Mouse (Mus musculus) midbrain, embryonic 11.5 days (tissue): ENCODE data around the gene Rab34. TPM values are rescaled to one million over a fixed set of nuclear protein-coding genes. Genes with fewer than 3 reads are reported as not detected.

Source experiments
- ATAC-seq: fragments of 200-750 bp; cut with Nextera tagmentation; 2 replicates; pipeline ENCODE4 v1.8.0; 2017; ENCODE audit warnings: moderate TSS enrichment, moderate library complexity; ENCODE audit not compliant: low FRiP score
- DNase-seq: peaks from one replicate; pipeline ENCODE4 v3.0.0; 2015; ENCODE audit warnings: low spot score; ENCODE audit errors: missing footprints
- H3K27ac ChIP-seq: fragments of 300-500 bp; sonication (generic); 2 replicates; pipeline ENCODE4 v1.5.1; 2014; ENCODE audit warnings: low read depth, low read length
- H3K27me3 ChIP-seq: fragments of 300-500 bp; sonication (generic); 2 replicates; pipeline ENCODE4 v1.6.1; 2014; ENCODE audit warnings: mild to moderate bottlenecking, low read length, moderate library complexity, mixed read lengths; ENCODE audit not compliant: control insufficient read depth, insufficient read depth
- H3K36me3 ChIP-seq: fragments of 300-500 bp; sonication (generic); 2 replicates; pipeline ENCODE4 v1.6.1; 2014; ENCODE audit warnings: mild to moderate bottlenecking, low read length, moderate library complexity, mixed read lengths; ENCODE audit not compliant: control insufficient read depth, insufficient read depth
- H3K4me1 ChIP-seq: fragments of 300-500 bp; sonication (generic); 2 replicates; pipeline ENCODE4 v1.6.1; 2014; ENCODE audit warnings: low read length; ENCODE audit not compliant: control insufficient read depth, insufficient read depth
- H3K4me2 ChIP-seq: fragments of 300-500 bp; sonication (generic); 2 replicates; pipeline ENCODE4 v1.6.1; 2014; ENCODE audit warnings: mild to moderate bottlenecking, moderate library complexity
- H3K4me3 ChIP-seq: fragments of 300-500 bp; sonication (generic); 2 replicates; pipeline ENCODE4 v1.5.1; 2014; ENCODE audit warnings: low read depth, low read length
- H3K9ac ChIP-seq: fragments of 300-500 bp; sonication (generic); 2 replicates; pipeline ENCODE4 v1.6.1; 2014; ENCODE audit warnings: low read length
- H3K9me3 ChIP-seq: fragments of 300-500 bp; sonication (generic); 2 replicates; pipeline ENCODE4 v1.6.1; 2016; ENCODE audit warnings: low read length; ENCODE audit not compliant: control insufficient read depth
- WGBS: fragments of 180-500 bp; shearing (Covaris S2); extraction: QIAGEN DNeasy Blood & Tissue Kit; methylation state at CpG from one replicate; pipeline ENCODE4 v1.1.7; 2014; 5-methylcytosine and 5-hydroxymethylcytosine counted together
- polyA plus RNA-seq: library from polyadenylated mRNA; unstranded; fragments of >200 nt; fragmentation: Nextera tagmentation; extraction: Ambion mirVana; gene quantifications from 2 replicates; pipeline ENCODE4 v1.2.1, GENCODE M21; 2014

Rab34 gene
- 54.7 and 55.1 TPM in 2 replicates for polyA plus RNA-seq

DNA sequence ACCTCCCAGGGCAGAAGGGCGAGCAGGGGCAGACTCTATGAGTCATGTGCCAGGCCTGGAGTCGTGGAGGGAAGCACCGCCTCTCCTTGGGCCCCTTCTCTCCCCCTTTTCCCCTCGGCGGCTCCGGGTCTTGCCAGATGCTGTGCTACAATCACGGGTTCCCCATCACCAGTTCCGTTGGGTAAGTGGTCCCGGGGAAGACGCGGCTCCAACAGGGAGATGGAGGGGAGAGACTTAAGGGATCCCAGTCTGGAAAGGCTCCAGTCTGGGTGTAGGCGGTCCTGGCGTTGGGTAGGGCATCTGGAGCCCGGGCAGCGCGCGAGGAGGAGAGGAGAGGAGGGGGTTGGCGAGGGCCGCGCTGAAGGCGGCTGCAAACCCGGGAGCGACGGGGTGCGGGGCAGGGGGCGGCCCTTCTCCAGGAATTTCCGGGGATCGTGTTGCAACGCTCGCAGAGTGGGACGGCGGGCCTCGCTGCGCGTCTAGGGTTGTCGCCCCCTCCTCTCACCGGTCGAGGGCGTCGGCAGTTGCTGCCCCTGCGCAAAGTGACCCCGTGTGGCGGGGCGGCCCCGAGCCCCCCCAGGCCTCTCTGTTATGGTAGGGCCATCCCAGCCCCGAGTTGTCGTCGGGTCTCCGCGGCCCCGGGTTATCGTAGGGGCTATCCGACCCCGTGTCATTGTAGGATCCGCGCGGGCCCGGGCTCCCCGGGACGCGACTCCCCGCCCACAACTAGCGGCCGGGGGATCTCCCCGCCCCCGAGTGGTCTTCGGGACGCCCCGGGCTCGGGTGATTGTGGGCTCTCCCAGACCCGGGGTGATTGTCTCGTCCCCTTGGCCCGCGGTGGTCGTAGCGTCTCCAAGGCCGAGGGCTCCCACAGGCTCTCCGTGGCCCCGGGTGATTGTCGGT lies at the start of gene Rab34:
TSS of gene Rab34 (plus strand) at position 100 of the 903 bp plus-strand sequence.
- H3K4me3 ChIP-seq: peak within 1 kb of the TSS; percentile 54
- H3K4me2 ChIP-seq: peak within 1 kb of the TSS; percentile 64
- peak; percentile 97 for DNase-seq
- H3K27ac ChIP-seq: peak within 1 kb of the TSS; percentile 91
- peak within 1 kb of the TSS; percentile 81 for H3K9ac ChIP-seq
- peak; percentile 75 for ATAC-seq
- no peaks in the 10 kb centered on the region for H3K27me3 ChIP-seq
- peaks cover 9% of the 10 kb centered on the region for H3K36me3 ChIP-seq
- under 1% methylated on average over 79 of the region's 80 CpGs for WGBS
- H3K4me1 ChIP-seq: peaks cover 10% of the 10 kb centered on the region
- no peaks in the 10 kb centered on the region for H3K9me3 ChIP-seq

DNA sequence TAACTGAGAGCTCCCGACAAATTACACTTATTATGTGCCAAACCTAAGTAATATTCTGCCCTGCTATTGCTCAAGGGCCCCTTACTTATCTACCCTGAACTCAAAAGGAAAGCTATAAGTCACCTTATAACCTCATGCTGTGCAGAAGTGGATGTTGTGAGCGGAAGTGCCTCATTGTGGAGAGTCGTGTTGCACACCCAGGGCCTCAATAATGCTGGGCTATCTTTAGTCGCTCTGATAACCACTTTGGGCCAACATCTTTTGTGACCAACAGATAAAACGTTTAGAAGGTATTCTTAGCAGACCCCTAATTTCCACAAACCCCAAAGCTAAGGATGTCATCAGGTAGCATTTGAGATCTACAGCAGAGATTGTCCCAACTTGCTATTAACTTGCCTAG lies 47.6 kb upstream of the Rab34 start:
- no peak overlapping the region for H3K4me3 ChIP-seq
- no peaks in the 10 kb centered on the region for H3K9me3 ChIP-seq
- H3K4me2 ChIP-seq: no peak overlapping the region
- no peaks in the 10 kb centered on the region for H3K36me3 ChIP-seq
- no peak overlapping the region for H3K9ac ChIP-seq
- no peaks in the 10 kb centered on the region for H3K27me3 ChIP-seq
- 87% methylated on average over 5 of the region's 5 CpGs for WGBS
- no peak overlapping the region for H3K27ac ChIP-seq
- ATAC-seq (no peak), DNase-seq (no peak)
- no peaks in the 10 kb centered on the region for H3K4me1 ChIP-seq

DNA sequence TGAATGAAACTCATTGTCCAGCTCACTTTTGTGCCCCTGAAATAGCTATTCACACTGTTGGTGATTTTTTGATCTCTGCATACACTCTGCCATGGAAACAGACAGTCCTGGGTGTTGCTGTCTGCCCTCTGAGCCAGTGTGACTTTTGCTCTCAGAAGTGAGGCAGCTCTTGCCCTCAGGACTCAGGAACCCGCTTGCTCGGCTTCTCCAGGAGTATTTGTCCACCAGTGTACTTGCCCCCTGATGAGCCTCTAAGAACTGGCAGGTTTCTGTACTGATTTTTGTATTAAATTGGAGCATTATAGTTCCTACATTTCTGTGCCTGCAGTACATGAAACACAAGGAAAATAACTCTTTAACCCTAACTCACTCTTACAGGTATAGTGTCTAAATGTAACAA lies 44.7 kb upstream of the Rab34 start:
- DNase-seq: no peak
- H3K9me3 ChIP-seq: no peaks in the 10 kb centered on the region
- no peak overlapping the region for H3K4me3 ChIP-seq
- H3K36me3 ChIP-seq: peaks cover 2% of the 10 kb centered on the region; the same call in 1 of the 2 replicates
- 87% methylated on average over 2 of the region's 2 CpGs for WGBS
- no peak overlapping the region for H3K27ac ChIP-seq
- no peaks in the 10 kb centered on the region for H3K27me3 ChIP-seq
- no peaks in the 10 kb centered on the region for H3K4me1 ChIP-seq
- ATAC-seq: no peak
- H3K9ac ChIP-seq: no peak overlapping the region
- H3K4me2 ChIP-seq: no peak overlapping the region

DNA sequence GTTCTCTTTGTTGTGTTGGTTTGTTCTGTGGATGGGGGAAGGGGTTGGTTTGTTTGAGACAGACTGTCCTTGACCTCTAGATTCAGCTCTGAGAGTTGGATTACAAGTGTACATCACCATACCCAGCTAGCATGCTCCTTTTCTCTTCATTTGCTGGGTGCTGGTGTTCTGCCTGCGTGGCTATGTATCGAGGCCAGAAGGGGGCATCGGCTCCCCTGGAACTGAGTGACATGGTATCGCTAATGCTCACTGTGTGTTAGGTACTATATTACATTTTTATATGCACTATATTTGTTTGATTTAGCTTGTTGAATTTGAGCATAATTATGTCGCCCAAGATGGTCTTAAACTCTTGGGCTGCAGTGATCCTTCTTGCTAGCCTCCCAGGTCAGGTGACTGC lies 42.1 kb upstream of the Rab34 start:
- ATAC-seq: no peak
- Histone ChIP-seq H3K36me3 (peaks cover 7% of the 10 kb centered on the region), H3K9ac (no peak overlapping the region), H3K27ac (no peak overlapping the region), H3K4me1 (no peaks in the 10 kb centered on the region), H3K4me3 (no peak overlapping the region), H3K4me2 (no peak overlapping the region), H3K9me3 (no peaks in the 10 kb centered on the region), H3K27me3 (no peaks in the 10 kb centered on the region)
- no peak for DNase-seq
- WGBS: 87% methylated on average over 5 of the region's 5 CpGs

DNA sequence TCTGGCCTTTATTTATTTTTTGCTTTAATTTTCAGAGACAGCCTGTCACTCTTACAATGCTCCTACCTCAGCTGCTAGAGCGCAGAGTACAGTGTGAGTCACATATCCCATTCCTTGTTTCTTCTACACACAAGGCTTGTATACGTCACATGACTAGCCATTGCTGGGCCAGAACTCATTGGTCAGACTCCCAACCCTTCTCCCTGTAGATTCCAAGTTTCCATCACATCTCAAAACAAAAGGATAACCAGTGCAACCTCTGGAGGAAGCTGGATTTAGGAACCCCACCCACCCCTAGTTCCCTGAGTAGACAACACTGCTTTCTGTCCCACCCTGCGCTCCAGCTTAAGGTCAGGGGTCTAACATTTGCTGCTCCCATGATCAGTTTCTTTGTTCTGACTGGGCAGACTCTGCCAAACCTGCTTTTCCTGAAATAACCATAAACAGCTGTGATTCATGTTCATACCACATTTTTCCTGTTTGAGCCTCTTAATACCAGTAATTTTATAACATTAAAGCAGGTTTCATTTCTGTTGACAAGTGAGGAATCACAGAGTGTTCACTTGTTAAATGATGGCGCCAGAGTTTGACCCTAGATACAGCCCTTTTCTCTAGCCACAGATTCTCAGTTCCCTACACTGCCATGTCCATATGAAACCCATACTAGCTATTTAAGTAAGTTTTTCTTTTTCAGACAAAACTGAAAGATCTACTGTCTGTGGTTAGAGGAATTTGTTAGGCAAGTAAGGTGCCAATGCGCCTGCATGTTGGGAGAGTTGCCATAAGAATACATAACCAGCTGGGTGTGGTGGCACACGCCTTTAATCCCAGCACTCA lies 41.3 kb upstream of the Rab34 start:
- 94% methylated on average over 6 of the region's 6 CpGs for WGBS

DNA sequence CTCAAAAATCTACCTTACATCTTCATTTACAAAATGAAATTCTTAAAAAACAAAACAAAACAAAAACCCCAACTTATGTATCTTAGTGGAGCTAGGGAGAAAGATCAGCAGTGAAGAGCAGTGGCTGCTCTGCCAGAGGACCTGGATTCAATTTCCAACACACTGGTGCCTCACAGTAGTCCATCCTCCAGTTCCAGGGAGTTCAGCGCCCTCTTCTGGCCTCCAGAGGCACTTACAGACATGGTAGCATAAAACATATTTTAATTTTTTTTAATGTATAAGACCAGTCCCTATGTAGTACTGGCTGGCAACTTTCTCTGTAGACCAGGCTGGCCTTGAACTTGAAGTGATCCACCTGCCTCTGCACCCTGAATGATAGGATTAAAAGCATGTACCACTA lies 37.1 kb upstream of the Rab34 start:
- ATAC-seq (no peak), DNase-seq (no peak)
- Histone ChIP-seq H3K9ac (no peak overlapping the region), H3K4me1 (no peaks in the 10 kb centered on the region), H3K9me3 (no peaks in the 10 kb centered on the region), H3K4me2 (no peak overlapping the region), H3K27ac (no peak overlapping the region), H3K36me3 (peaks cover 14% of the 10 kb centered on the region), H3K4me3 (no peak overlapping the region), H3K27me3 (no peaks in the 10 kb centered on the region)
- 41% methylated on average over 1 of the region's 1 CpGs for WGBS

More for the DNA sequence above, 41.3 kb upstream of the Rab34 start:
- Histone ChIP-seq H3K27me3 (no peaks in the 10 kb centered on the region), H3K9ac (no peak overlapping the region), H3K36me3 (peaks cover 7% of the 10 kb centered on the region), H3K4me2 (no peak overlapping the region), H3K27ac (no peak overlapping the region), H3K4me1 (no peaks in the 10 kb centered on the region), H3K4me3 (no peak overlapping the region), H3K9me3 (no peaks in the 10 kb centered on the region)
- no peak for DNase-seq
- no peak for ATAC-seq

DNA sequence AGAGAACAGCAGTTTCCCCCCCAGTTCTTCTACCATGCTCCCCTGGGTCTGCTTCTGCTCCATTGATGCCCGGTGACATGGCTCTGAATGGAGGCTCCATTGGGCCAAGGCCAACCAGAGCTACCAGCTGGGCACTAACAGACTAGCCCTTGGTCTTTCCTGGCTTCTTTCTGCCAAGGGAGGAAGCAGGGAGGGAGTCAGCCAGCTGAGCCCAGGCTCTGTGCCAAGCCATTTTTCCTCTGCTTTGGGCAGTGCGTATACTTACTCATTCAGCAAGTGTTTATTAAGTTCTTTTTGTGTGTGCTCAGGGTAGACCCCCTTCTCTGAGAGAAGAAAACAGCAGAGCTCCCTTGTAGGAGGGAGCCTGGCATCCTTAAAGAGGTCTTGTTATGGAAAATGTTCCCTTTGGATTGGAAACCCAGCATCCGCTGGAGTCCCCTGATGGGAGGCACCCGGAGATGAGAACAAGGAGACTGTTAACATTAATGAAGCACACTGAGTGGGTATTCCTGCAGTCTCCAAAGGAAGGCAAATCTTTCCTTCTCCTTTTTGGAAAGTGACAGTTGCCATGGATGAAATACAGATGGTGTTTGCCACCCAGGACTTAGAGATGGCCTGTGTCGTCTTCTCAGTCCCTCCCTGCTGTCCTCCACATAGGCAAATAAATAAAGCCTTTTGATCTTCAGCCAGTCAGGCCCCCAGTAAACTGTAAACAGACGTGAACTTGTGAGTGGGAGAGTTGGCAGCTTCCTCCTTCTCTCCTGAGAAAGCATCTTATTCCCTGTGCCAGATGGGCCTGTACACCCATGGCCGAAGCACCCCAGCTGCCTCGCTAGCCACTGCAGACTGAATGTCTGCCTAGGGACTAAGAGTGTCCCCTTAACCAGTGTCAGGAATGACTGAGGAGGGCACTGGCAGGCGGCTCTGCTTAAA lies 35.7 kb upstream of the Rab34 start:
- H3K9me3 ChIP-seq: no peaks in the 10 kb centered on the region
- no peak overlapping the region for H3K4me3 ChIP-seq
- WGBS: 79% methylated on average over 9 of the region's 9 CpGs
- H3K36me3 ChIP-seq: peaks cover 12% of the 10 kb centered on the region; the same call in 1 of the 2 replicates
- H3K4me2 ChIP-seq: no peak overlapping the region
- H3K27me3 ChIP-seq: no peaks in the 10 kb centered on the region
- no peak for DNase-seq
- no peak overlapping the region for H3K9ac ChIP-seq
- ATAC-seq: no peak
- H3K4me1 ChIP-seq: no peaks in the 10 kb centered on the region
- no peak overlapping the region for H3K27ac ChIP-seq

DNA sequence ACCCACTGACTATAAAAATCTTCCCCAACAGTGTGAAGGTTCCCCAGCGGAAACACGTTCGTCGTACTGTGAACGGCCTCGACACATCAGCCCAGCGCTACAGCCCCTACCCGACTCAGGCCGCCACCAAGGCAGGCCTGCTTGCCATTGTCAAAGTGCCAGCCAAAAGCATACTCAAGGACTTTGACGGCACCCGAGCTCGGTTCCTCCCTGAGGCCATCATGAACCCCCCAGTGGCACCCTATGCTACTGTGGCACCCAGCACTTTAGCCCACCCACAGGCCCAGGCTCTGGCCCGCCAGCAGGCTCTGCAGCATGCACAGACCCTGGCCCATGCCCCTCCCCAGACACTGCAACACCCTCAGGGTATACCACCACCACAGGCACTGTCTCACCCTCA lies 34.5 kb upstream of the Rab34 start:
- DNase-seq: no peak
- H3K4me2 ChIP-seq: no peak overlapping the region
- peaks cover 22% of the 10 kb centered on the region; the same call in 1 of the 2 replicates for H3K36me3 ChIP-seq
- ATAC-seq: 0 out of 2 replicates have a peak, but pooled peaks have one; percentile 22
- no peaks in the 10 kb centered on the region for H3K27me3 ChIP-seq
- no peaks in the 10 kb centered on the region for H3K4me1 ChIP-seq
- H3K27ac ChIP-seq: no peak overlapping the region
- whole genome bisulfite sequencing: 92% methylated on average over 13 of the region's 13 CpGs
- H3K4me3 ChIP-seq: no peak overlapping the region
- H3K9me3 ChIP-seq: no peaks in the 10 kb centered on the region
- H3K9ac ChIP-seq: no peak overlapping the region
